Mouse (Mus musculus): ENCODE measurements around the gene Smtn.

Gene Smtn

GRCm38 (mm10) chr11:3547969-3548368 lies 7.6 kb upstream of the Smtn start:
- DNase-seq (ENCODE audit: low spot score in 2 of 2) = no peak

GRCm38 (mm10) chr11:3547047-3547446 lies 6.6 kb upstream of the Smtn start:
- no peak for DNase-seq (ENCODE audit: low spot score in 2 of 2)

- DNase-seq (ENCODE audit: low spot score in 2 of 2) = peak in 1 of 2 experiments; percentile 36
Measured at GRCm38 (mm10) chr11:3546242-3546562, 5.8 kb upstream of the Smtn start.

- no peak for DNase-seq (ENCODE audit: low spot score in 2 of 2)
Measured at GRCm38 (mm10) chr11:3545531-3546241, 5.3 kb upstream of the Smtn start.

GRCm38 (mm10) chr11:3544409-3544808 lies 4.0 kb upstream of the Smtn start:
- DNase-seq (ENCODE audit: low spot score in 2 of 2) = no peak

GRCm38 (mm10) chr11:3543001-3543400 lies 2.6 kb upstream of the Smtn start:
- peak in 1 of 2 experiments; percentile 75 for DNase-seq (ENCODE audit: low spot score in 2 of 2)

- DNase-seq (ENCODE audit: low spot score in 2 of 2) = no peak
Measured at GRCm38 (mm10) chr11:3541932-3542331, 1.5 kb upstream of the Smtn start.

GRCm38 (mm10) chr11:3539826-3540196 lies 601 bp downstream of the Smtn start:
- no peak for DNase-seq (ENCODE audit: low spot score in 2 of 2)

GRCm38 (mm10) chr11:3539111-3539825 lies 1.1 kb downstream of the Smtn start:
- peak; percentile 83 to 93 for DNase-seq (ENCODE audit: low spot score in 2 of 2)

- DNase-seq (ENCODE audit: low spot score in 2 of 2) = no peak
Measured at GRCm38 (mm10) chr11:3538341-3538740, 2.1 kb downstream of the Smtn start.

- no peak for DNase-seq (ENCODE audit: low spot score in 2 of 2)
Measured at GRCm38 (mm10) chr11:3537711-3538110, 2.7 kb downstream of the Smtn start.

- no peak for DNase-seq (ENCODE audit: low spot score in 2 of 2)
Measured at GRCm38 (mm10) chr11:3536745-3537333, 3.6 kb downstream of the Smtn start.

GRCm38 (mm10) chr11:3536082-3536481 lies 4.3 kb downstream of the Smtn start:
- no peak for DNase-seq (ENCODE audit: low spot score in 2 of 2)

GRCm38 (mm10) chr11:3535406-3535986 lies 4.9 kb downstream of the Smtn start:
- DNase-seq (ENCODE audit: low spot score in 2 of 2) = peak; percentile 91 to 93

GRCm38 (mm10) chr11:3534956-3535355 lies 5.5 kb downstream of the Smtn start:
- no peak for DNase-seq (ENCODE audit: low spot score in 2 of 2)

GRCm38 (mm10) chr11:3533406-3533932 lies 6.9 kb downstream of the Smtn start:
- no peak for DNase-seq (ENCODE audit: low spot score in 2 of 2)

GRCm38 (mm10) chr11:3532101-3532931 lies 8.1 kb downstream of the Smtn start:
- DNase-seq (ENCODE audit: low spot score in 2 of 2) = no peak

- no peak for DNase-seq (ENCODE audit: low spot score in 2 of 2)
Measured at GRCm38 (mm10) chr11:3531634-3532033, 8.8 kb downstream of the Smtn start.

- DNase-seq (ENCODE audit: low spot score in 2 of 2) = no peak
Measured at GRCm38 (mm10) chr11:3530731-3531130, 9.7 kb downstream of the Smtn start.

- no peak for DNase-seq (ENCODE audit: low spot score in 2 of 2)
Measured at GRCm38 (mm10) chr11:3529476-3530252, 10.7 kb downstream of the Smtn start.

- no peak for DNase-seq (ENCODE audit: low spot score in 2 of 2)
Measured at GRCm38 (mm10) chr11:3528208-3528607, 12.2 kb downstream of the Smtn start.
